Mouse (Mus musculus): ENCODE data around the gene Cfi.

DNA sequence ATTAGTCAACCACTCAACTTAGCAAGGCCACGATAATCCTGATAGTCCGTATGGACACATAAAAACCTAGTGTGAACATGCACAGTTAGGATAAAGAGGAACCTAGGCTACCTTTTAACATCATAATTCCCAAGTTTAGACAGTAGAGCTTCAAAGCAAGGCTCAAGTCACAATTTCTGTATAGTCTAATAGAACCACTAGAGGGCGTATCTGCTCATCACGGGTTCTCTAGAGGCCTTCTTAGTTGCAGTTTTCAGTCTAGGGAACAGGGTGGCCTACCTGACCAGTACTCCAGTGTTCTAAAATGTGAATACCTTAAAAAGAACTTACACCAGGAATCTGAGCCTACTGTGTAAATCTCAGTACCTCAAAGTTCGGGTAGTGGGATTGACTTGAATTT, 12.4 kb upstream of the Cfi start:
- TF ChIP-seq POLR2A (IDR thresholded peaks at IDR 0.05; ENCODE audit: low read depth, low read length) = no peak
- TF ChIP-seq CTCF (IDR thresholded peaks at IDR 0.05; ENCODE audit: borderline replicate concordance, insufficient read depth, low read length) = no peak
